Mouse (Mus musculus): ENCODE measurements around the gene D17H6S53E. TPM values are rescaled to one million over a fixed set of nuclear protein-coding genes. Genes with fewer than 3 reads are reported as not detected.

The D17H6S53E gene
- polyA plus RNA-seq, 1 experiment from 2014 or later = 4.4 TPM

DNA sequence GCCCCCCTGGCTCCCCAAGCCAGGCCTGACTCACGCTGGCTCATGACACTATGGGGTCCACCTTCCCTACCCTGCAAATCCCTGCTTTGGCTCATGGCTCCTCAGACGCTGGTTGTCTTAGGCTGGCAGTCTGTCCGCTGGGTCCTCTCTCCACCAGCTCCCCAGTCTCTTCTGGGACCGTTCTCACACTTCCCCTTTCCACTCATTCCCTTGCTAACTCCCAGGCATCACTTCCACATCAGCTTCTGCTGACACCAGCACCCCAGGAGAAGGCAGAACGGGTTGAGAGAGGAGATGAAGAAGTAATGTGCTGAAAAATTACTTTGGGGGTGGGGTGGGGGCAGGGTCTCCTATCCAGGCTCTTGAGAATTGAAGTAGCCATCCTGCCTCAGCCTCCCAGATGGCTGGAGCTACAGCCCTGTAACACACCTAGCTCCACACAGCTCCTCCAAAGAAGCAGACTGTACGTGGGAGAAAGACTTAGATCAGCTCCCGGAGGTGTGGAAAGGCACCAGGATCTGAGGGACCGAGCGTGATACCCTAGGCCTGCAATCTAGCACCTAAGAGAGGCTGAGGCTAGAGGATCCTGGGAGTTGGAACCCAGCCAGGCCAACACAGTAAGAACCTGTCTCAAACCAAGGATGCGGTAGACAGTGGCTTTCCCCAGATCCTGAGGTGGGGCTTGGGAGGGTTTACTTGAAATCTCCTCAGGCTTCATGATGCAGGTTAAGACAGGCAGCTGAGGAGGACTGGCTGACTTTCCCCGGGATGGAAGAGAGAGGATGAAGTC is 46.5 kb downstream of the D17H6S53E start:
- ATAC-seq = peak; percentile 24; the same call in 1 of the 2 replicates

DNA sequence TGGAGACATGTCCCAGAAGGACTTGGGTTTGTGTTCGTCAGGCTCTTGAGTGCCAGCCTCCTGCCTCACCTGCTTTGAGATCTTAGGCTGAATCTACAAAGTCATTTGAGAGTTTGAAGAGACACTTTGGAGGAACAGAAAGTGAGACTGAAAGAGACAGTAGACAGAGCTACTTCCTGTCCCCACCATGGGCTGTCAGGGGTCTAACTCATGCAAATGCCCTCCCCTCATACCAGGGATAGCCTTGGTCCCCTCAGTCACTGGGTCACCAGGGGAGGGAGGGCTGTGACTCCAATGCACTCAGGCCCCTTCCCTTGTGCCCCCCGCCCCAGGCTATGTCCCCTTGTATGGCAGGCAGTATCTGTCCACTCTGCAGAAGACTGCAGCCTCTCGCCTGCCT is 47.2 kb downstream of the D17H6S53E start:
- WGBS (ENCODE audit: insufficient replicate concordance) = 55% methylated on average over 3 of the region's 3 CpGs
- 0 out of 2 replicates have a peak, but pooled peaks cover 4% of the 10 kb centered on the region for H3K4me1 ChIP-seq (ENCODE audit: insufficient read depth)
- no peak overlapping the region for H3K9ac ChIP-seq (replicated peaks)
- H3K9me3 ChIP-seq (ENCODE audit: low read length) = no peaks in the 10 kb centered on the region
- no peak overlapping the region for H3K4me3 ChIP-seq (ENCODE audit: low read depth, low read length)
- peak overlapping the region; percentile 64 for H3K27ac ChIP-seq (ENCODE audit: low read depth)
- no peak for ATAC-seq
- H3K4me2 ChIP-seq (ENCODE audit: low read depth, low read length) = 0 out of 2 replicates have a peak overlapping the region, but pooled peaks have one; percentile 20
- DNase-seq = no peak
- H3K27me3 ChIP-seq (ENCODE audit: insufficient read depth, low read length) = no peaks in the 10 kb centered on the region
- TF ChIP-seq CTCF (IDR thresholded peaks at IDR 0.05; ENCODE audit: low read depth) = no peak
- H3K36me3 ChIP-seq (replicated peaks; ENCODE audit: insufficient read depth, low read length) = no peaks in the 10 kb centered on the region

More for the DNA sequence above, 46.5 kb downstream of the D17H6S53E start:
- 0 out of 2 replicates have a peak, but pooled peaks cover 4% of the 10 kb centered on the region for H3K4me1 ChIP-seq (ENCODE audit: insufficient read depth)
- peak overlapping the region; percentile 20; the same call in 1 of the 2 replicates for H3K4me2 ChIP-seq (ENCODE audit: low read depth, low read length)
- H3K27ac ChIP-seq (ENCODE audit: low read depth) = peak overlapping the region; percentile 64
- no peak for DNase-seq
- no peak overlapping the region for H3K4me3 ChIP-seq (ENCODE audit: low read depth, low read length)
- no peak overlapping the region for H3K9ac ChIP-seq (replicated peaks)
- no peaks in the 10 kb centered on the region for H3K9me3 ChIP-seq (ENCODE audit: low read length)
- WGBS (ENCODE audit: insufficient replicate concordance) = 53% methylated on average over 11 of the region's 11 CpGs
- H3K36me3 ChIP-seq (replicated peaks; ENCODE audit: insufficient read depth, low read length) = no peaks in the 10 kb centered on the region
- TF ChIP-seq EP300 (IDR thresholded peaks at IDR 0.05; ENCODE audit: low read depth) = no peak
- TF ChIP-seq CTCF (IDR thresholded peaks at IDR 0.05; ENCODE audit: low read depth) = no peak
- H3K27me3 ChIP-seq (ENCODE audit: insufficient read depth, low read length) = no peaks in the 10 kb centered on the region

DNA sequence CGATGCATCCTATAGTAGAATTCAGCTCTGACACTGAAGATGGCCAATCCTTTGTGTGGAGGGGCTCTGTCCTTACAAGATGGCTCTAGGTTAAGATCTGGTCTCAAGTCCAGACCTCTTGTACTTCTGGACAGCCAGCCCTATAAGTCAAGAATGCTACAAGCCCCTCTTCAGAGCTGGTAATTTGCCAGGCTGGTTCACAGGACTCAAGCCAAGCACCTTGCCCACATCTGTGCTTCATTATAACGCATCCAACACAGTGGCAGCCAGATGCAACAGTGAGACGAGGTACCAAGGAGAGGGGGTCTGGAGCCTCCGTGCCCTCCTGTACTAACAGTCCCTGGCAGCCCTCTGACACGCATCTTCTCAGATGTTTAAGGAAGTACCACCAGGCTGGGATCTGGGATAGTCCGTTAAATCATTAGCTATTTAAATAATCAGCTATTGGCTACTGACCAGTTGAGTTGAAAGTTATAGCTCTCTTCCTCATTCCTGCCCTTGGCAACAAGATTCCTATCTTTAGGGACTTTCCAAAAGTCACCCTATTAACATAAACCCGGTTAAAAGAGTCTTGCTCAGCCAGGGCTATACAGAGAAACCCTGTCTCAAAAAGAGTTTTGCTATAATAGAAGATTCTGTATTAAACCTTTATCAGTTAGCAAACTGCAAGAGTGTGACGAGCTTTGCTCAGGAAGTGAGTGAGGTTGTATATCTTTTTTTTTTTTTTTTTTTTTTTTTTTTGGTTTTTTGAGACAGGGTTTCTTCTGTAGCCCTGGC is 48.2 kb downstream of the D17H6S53E start:
- ATAC-seq (no peak), DNase-seq (no peak)
- H3K9me3 ChIP-seq (ENCODE audit: low read length) = no peaks in the 10 kb centered on the region
- no peaks in the 10 kb centered on the region for H3K27me3 ChIP-seq (ENCODE audit: insufficient read depth, low read length)
- H3K27ac ChIP-seq (ENCODE audit: low read depth) = no peak overlapping the region
- H3K4me3 ChIP-seq (ENCODE audit: low read depth, low read length) = no peak overlapping the region
- TF ChIP-seq CTCF (IDR thresholded peaks at IDR 0.05; ENCODE audit: low read depth) (no peak), EP300 (IDR thresholded peaks at IDR 0.05; ENCODE audit: low read depth) (no peak)
- no peak overlapping the region for H3K9ac ChIP-seq (replicated peaks)
- no peaks in the 10 kb centered on the region for H3K36me3 ChIP-seq (replicated peaks; ENCODE audit: insufficient read depth, low read length)
- H3K4me1 ChIP-seq (ENCODE audit: insufficient read depth) = 0 out of 2 replicates have a peak, but pooled peaks cover 4% of the 10 kb centered on the region
- WGBS (ENCODE audit: insufficient replicate concordance) = 62% methylated on average over 8 of the region's 8 CpGs
- no peak overlapping the region for H3K4me2 ChIP-seq (ENCODE audit: low read depth, low read length)

DNA sequence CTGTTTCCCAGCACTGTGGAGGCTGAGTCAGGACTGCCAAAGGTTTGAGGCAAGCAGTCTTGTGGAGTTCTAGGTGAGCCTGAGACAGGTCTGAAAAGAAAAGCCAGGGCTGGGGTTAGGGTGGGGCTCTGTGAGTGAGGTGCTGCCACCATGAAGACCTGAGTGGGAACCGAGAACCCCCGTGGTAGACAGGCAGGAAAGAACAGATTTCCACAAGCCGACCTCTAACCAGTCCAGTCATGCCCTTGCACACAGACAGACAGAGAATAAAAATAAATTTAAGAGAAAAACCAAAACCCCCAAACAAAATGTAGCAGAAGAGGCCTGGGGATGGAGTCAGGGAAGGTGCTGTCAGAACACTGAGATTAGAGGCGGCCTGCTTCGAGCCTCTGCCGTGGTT is 49.2 kb downstream of the D17H6S53E start:
- ATAC-seq (no peak), DNase-seq (no peak)
- no peak for TF ChIP-seq EP300 (IDR thresholded peaks at IDR 0.05; ENCODE audit: low read depth)
- TF ChIP-seq CTCF (IDR thresholded peaks at IDR 0.05; ENCODE audit: low read depth) = no peak
- no peaks in the 10 kb centered on the region for H3K27me3 ChIP-seq (ENCODE audit: insufficient read depth, low read length)
- WGBS (ENCODE audit: insufficient replicate concordance) = 55% methylated on average over 6 of the region's 6 CpGs
- no peak overlapping the region for H3K4me3 ChIP-seq (ENCODE audit: low read depth, low read length)
- H3K4me1 ChIP-seq (ENCODE audit: insufficient read depth) = 0 out of 2 replicates have a peak, but pooled peaks cover 4% of the 10 kb centered on the region
- H3K9me3 ChIP-seq (ENCODE audit: low read length) = no peaks in the 10 kb centered on the region
- no peaks in the 10 kb centered on the region for H3K36me3 ChIP-seq (replicated peaks; ENCODE audit: insufficient read depth, low read length)
- H3K9ac ChIP-seq (replicated peaks) = no peak overlapping the region
- no peak overlapping the region for H3K4me2 ChIP-seq (ENCODE audit: low read depth, low read length)
- H3K27ac ChIP-seq (ENCODE audit: low read depth) = no peak overlapping the region

DNA sequence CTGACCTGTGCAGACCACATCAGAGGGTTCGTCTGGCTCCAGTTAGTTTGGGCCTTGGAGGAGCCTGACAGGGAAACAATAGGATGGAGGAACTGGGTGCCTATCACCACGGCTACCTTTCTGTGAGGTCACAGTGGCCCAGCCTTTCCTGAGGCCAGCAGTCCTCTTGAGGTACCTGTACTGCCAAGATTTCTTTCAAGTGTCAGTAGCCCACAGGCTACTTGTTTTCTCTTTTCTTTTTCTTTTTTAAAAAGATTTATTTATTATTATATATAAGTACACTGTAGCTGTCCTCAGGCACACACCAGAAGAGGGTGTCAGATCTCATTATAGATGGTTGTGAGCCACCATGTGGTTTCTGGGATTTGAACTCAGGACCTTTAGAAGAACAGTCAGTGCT is 49.8 kb downstream of the D17H6S53E start, which contains the start of gene Aif1:
Gene Aif1 (minus strand): TSS at position 101 of the 400 bp plus-strand sequence.
- Histone ChIP-seq H3K9ac (replicated peaks) (no peak within 1 kb of the TSS), H3K27me3 (ENCODE audit: insufficient read depth, low read length) (no peaks in the 10 kb centered on the region), H3K4me2 (ENCODE audit: low read depth, low read length) (no peak within 1 kb of the TSS), H3K9me3 (ENCODE audit: low read length) (no peaks in the 10 kb centered on the region), H3K4me3 (ENCODE audit: low read depth, low read length) (no peak within 1 kb of the TSS), H3K27ac (ENCODE audit: low read depth) (no peak within 1 kb of the TSS), H3K36me3 (replicated peaks; ENCODE audit: insufficient read depth, low read length) (no peaks in the 10 kb centered on the region), H3K4me1 (ENCODE audit: insufficient read depth) (0 out of 2 replicates have a peak, but pooled peaks cover 4% of the 10 kb centered on the region)
- DNase-seq = no peak
- ATAC-seq = no peak
- WGBS (ENCODE audit: insufficient replicate concordance) = 54% methylated on average over 2 of the region's 2 CpGs
- TF ChIP-seq EP300 (IDR thresholded peaks at IDR 0.05; ENCODE audit: low read depth) (no peak), CTCF (IDR thresholded peaks at IDR 0.05; ENCODE audit: low read depth) (no peak)

Other genes starting within 250 kb of the D17H6S53E start
- gene Zbtb12, start 246.9 kb upstream of the D17H6S53E start, polyA plus RNA-seq (2015; fragmentation: Nextera tagmentation; extraction: Ambion mirVana) = 0.33 and 0.46 TPM in 2 replicates
- 0.25 TPM in 1 of 2 replicates, not detected in the other for gene Gm20547, start 244.3 kb upstream of the D17H6S53E start, polyA plus RNA-seq (2015; fragmentation: Nextera tagmentation; extraction: Ambion mirVana)
- gene C2, start 228.1 kb upstream of the D17H6S53E start, polyA plus RNA-seq (2015; fragmentation: Nextera tagmentation; extraction: Ambion mirVana) = 35.7 and 37.3 TPM in 2 replicates
- 11.1 TPM in 2 replicates for gene Ehmt2, start 227.9 kb upstream of the D17H6S53E start, polyA plus RNA-seq (2015; fragmentation: Nextera tagmentation; extraction: Ambion mirVana)
- gene Slc44a4, start 211.9 kb upstream of the D17H6S53E start, polyA plus RNA-seq (2015; fragmentation: Nextera tagmentation; extraction: Ambion mirVana) = 3.5 and 3.6 TPM in 2 replicates
- gene Neu1, start 195.1 kb upstream of the D17H6S53E start, polyA plus RNA-seq (2015; fragmentation: Nextera tagmentation; extraction: Ambion mirVana) = 35.6 and 40.3 TPM in 2 replicates
- 0.06 and 0.12 TPM in 2 replicates for gene Hspa1b, start 167.1 kb upstream of the D17H6S53E start, polyA plus RNA-seq (2015; fragmentation: Nextera tagmentation; extraction: Ambion mirVana)
- 0.28 TPM in 1 of 2 replicates, not detected in the other for gene Gm20481, start 156.5 kb upstream of the D17H6S53E start, polyA plus RNA-seq (2015; fragmentation: Nextera tagmentation; extraction: Ambion mirVana)
- 0.46 and 0.59 TPM in 2 replicates for gene Hspa1a, start 154.2 kb upstream of the D17H6S53E start, polyA plus RNA-seq (2015; fragmentation: Nextera tagmentation; extraction: Ambion mirVana)
- 0.18 TPM in 1 of 2 replicates, not detected in the other for gene Hspa1l, start 153.7 kb upstream of the D17H6S53E start, polyA plus RNA-seq (2015; fragmentation: Nextera tagmentation; extraction: Ambion mirVana)
- 69.8 and 76.7 TPM in 2 replicates for gene Lsm2, start 144.5 kb upstream of the D17H6S53E start, polyA plus RNA-seq (2015; fragmentation: Nextera tagmentation; extraction: Ambion mirVana)
- gene Vars, start 125.4 kb upstream of the D17H6S53E start, polyA plus RNA-seq (2015; fragmentation: Nextera tagmentation; extraction: Ambion mirVana) = 38.0 and 43.8 TPM in 2 replicates
- gene Vwa7, start 109.8 kb upstream of the D17H6S53E start, polyA plus RNA-seq (2015; fragmentation: Nextera tagmentation; extraction: Ambion mirVana) = 0.09 and 0.12 TPM in 2 replicates
- gene Sapcd1, start 98.4 kb upstream of the D17H6S53E start, polyA plus RNA-seq (2015; fragmentation: Nextera tagmentation; extraction: Ambion mirVana) = 3.3 and 4.1 TPM in 2 replicates
- gene Msh5, start 79.6 kb upstream of the D17H6S53E start, polyA plus RNA-seq (2015; fragmentation: Nextera tagmentation; extraction: Ambion mirVana) = 3.8 and 4.2 TPM in 2 replicates
- gene Clic1, start 76.4 kb upstream of the D17H6S53E start, polyA plus RNA-seq (2015; fragmentation: Nextera tagmentation; extraction: Ambion mirVana) = 98.6 and 102 TPM in 2 replicates
- gene Ddah2, start 67.3 kb upstream of the D17H6S53E start, polyA plus RNA-seq (2015; fragmentation: Nextera tagmentation; extraction: Ambion mirVana) = 15.8 and 17.2 TPM in 2 replicates
- gene Ly6g6c, start 61.0 kb upstream of the D17H6S53E start, polyA plus RNA-seq (2015; fragmentation: Nextera tagmentation; extraction: Ambion mirVana) = 0.32 and 0.49 TPM in 2 replicates
- gene Mpig6b, start 60.2 kb upstream of the D17H6S53E start, polyA plus RNA-seq (2015; fragmentation: Nextera tagmentation; extraction: Ambion mirVana) = 6.5 and 7.1 TPM in 2 replicates
- 0.19 TPM in 1 of 2 replicates, not detected in the other for gene Ly6g6e, start 49.5 kb upstream of the D17H6S53E start, polyA plus RNA-seq (2015; fragmentation: Nextera tagmentation; extraction: Ambion mirVana)
- 0.54 and 0.60 TPM in 2 replicates for gene Ly6g6d, start 48.3 kb upstream of the D17H6S53E start, polyA plus RNA-seq (2015; fragmentation: Nextera tagmentation; extraction: Ambion mirVana)
- gene Ly6g6f, start 40.8 kb upstream of the D17H6S53E start, polyA plus RNA-seq (2015; fragmentation: Nextera tagmentation; extraction: Ambion mirVana) = 4.0 and 5.3 TPM in 2 replicates
- gene Abhd16a, start 37.1 kb upstream of the D17H6S53E start, polyA plus RNA-seq (2015; fragmentation: Nextera tagmentation; extraction: Ambion mirVana) = 47.3 and 49.3 TPM in 2 replicates
- not detected in 2 replicates for gene Ly6g5c, start 18.1 kb upstream of the D17H6S53E start, polyA plus RNA-seq (2015; fragmentation: Nextera tagmentation; extraction: Ambion mirVana)
- 0.32 and 0.67 TPM in 2 replicates for gene Ly6g5b, start 10.9 kb upstream of the D17H6S53E start, polyA plus RNA-seq (2015; fragmentation: Nextera tagmentation; extraction: Ambion mirVana)
- gene Gpank1, start 4.9 kb upstream of the D17H6S53E start, polyA plus RNA-seq (2015; fragmentation: Nextera tagmentation; extraction: Ambion mirVana) = 8.1 and 9.6 TPM in 2 replicates
- 120 and 131 TPM in 2 replicates for gene Csnk2b, start 4.3 kb upstream of the D17H6S53E start, polyA plus RNA-seq (2015; fragmentation: Nextera tagmentation; extraction: Ambion mirVana)
- gene Apom, start 5.7 kb downstream of the D17H6S53E start, polyA plus RNA-seq (2015; fragmentation: Nextera tagmentation; extraction: Ambion mirVana) = 1,209 and 1,216 TPM in 2 replicates
- 16.5 and 19.7 TPM in 2 replicates for gene Bag6, start 8.8 kb downstream of the D17H6S53E start, polyA plus RNA-seq (2015; fragmentation: Nextera tagmentation; extraction: Ambion mirVana)
- gene Prrc2a, start 38.5 kb downstream of the D17H6S53E start, polyA plus RNA-seq (2015; fragmentation: Nextera tagmentation; extraction: Ambion mirVana) = 28.0 and 32.9 TPM in 2 replicates
- gene Aif1, start 49.7 kb downstream of the D17H6S53E start, polyA plus RNA-seq (2015; fragmentation: Nextera tagmentation; extraction: Ambion mirVana) = 34.1 and 39.1 TPM in 2 replicates
- 41.2 and 44.2 TPM in 2 replicates for gene Lst1, start 62.1 kb downstream of the D17H6S53E start, polyA plus RNA-seq (2015; fragmentation: Nextera tagmentation; extraction: Ambion mirVana)
- 5.3 and 6.0 TPM in 2 replicates for gene Ltb, start 68.1 kb downstream of the D17H6S53E start, polyA plus RNA-seq (2015; fragmentation: Nextera tagmentation; extraction: Ambion mirVana)
- gene Tnf, start 75.6 kb downstream of the D17H6S53E start, polyA plus RNA-seq (2015; fragmentation: Nextera tagmentation; extraction: Ambion mirVana) = 0.59 and 0.75 TPM in 2 replicates
- not detected in 2 replicates for gene Lta, start 79.0 kb downstream of the D17H6S53E start, polyA plus RNA-seq (2015; fragmentation: Nextera tagmentation; extraction: Ambion mirVana)
- gene Gm16181, start 94.5 kb downstream of the D17H6S53E start, polyA plus RNA-seq (2015; fragmentation: Nextera tagmentation; extraction: Ambion mirVana) = 0.22 TPM in 2 replicates
- gene Atp6v1g2, start 107.3 kb downstream of the D17H6S53E start, polyA plus RNA-seq (2015; fragmentation: Nextera tagmentation; extraction: Ambion mirVana) = 0.98 and 1.3 TPM in 2 replicates
- 4.1 and 4.4 TPM in 2 replicates for gene Nfkbil1, start 109.4 kb downstream of the D17H6S53E start, polyA plus RNA-seq (2015; fragmentation: Nextera tagmentation; extraction: Ambion mirVana)
- gene Ddx39b, start 115.4 kb downstream of the D17H6S53E start, polyA plus RNA-seq (2015; fragmentation: Nextera tagmentation; extraction: Ambion mirVana) = 79.6 and 87.2 TPM in 2 replicates
- 256 and 291 TPM in 2 replicates for gene H2-D1, start 136.4 kb downstream of the D17H6S53E start, polyA plus RNA-seq (2015; fragmentation: Nextera tagmentation; extraction: Ambion mirVana)
- gene H2-Q1, start 194.0 kb downstream of the D17H6S53E start, polyA plus RNA-seq (2015; fragmentation: Nextera tagmentation; extraction: Ambion mirVana) = 0.07 and 0.17 TPM in 2 replicates
- 4.9 and 5.3 TPM in 2 replicates for gene H2-Q2, start 215.9 kb downstream of the D17H6S53E start, polyA plus RNA-seq (2015; fragmentation: Nextera tagmentation; extraction: Ambion mirVana)

All from liver, postnatal 0 days (tissue).